Mouse (Mus musculus) hindbrain, embryonic 15.5 days (tissue): Measurements from ENCODE around the gene Hdac7. TPM values are rescaled to one million over a fixed set of nuclear protein-coding genes. Genes with fewer than 3 reads are reported as not detected.

Experiments
- ATAC-seq: fragments of 200-750 bp; cut with Nextera tagmentation; 2 replicates; pipeline ENCODE4 v1.8.0; 2017; ENCODE audit warnings: low read depth, moderate number of reproducible peaks, moderate TSS enrichment; ENCODE audit not compliant: low FRiP score
- H3K27ac ChIP-seq: fragments of 300-500 bp; sonication (generic); replicated peaks from 2 replicates; pipeline ENCODE4 v1.5.1; 2015; ENCODE audit warnings: mild to moderate bottlenecking, inconsistent platforms
- H3K27me3 ChIP-seq: fragments of 300-500 bp; sonication (generic); 2 replicates; pipeline ENCODE4 v1.6.1; 2015; ENCODE audit warnings: control low read depth, inconsistent platforms
- H3K36me3 ChIP-seq: fragments of 300-500 bp; sonication (generic); 2 replicates; pipeline ENCODE4 v1.6.1; 2015; ENCODE audit warnings: control low read depth, inconsistent platforms
- H3K4me1 ChIP-seq: fragments of 300-500 bp; sonication (generic); replicated peaks from 2 replicates; pipeline ENCODE4 v1.6.1; 2015; ENCODE audit warnings: control low read depth, inconsistent platforms
- H3K4me2 ChIP-seq: fragments of 300-500 bp; sonication (generic); 2 replicates; pipeline ENCODE4 v1.6.1; 2015; ENCODE audit warnings: moderate library complexity, mild to moderate bottlenecking, inconsistent platforms
- H3K4me3 ChIP-seq: fragments of 300-500 bp; sonication (generic); 2 replicates; pipeline ENCODE4 v1.5.1; 2015; ENCODE audit warnings: mild to moderate bottlenecking, inconsistent platforms
- H3K9ac ChIP-seq: fragments of 300-500 bp; sonication (generic); 2 replicates; pipeline ENCODE4 v1.6.1; 2015; ENCODE audit warnings: inconsistent platforms
- H3K9me3 ChIP-seq: fragments of 300-500 bp; sonication (generic); 2 replicates; pipeline ENCODE4 v1.6.1; 2016; ENCODE audit warnings: control low read depth, inconsistent platforms
- WGBS: fragments of 180-500 bp; shearing (Covaris S2); methylation state at CpG from one replicate; pipeline ENCODE4 v1.1.7; 2015; 5-methylcytosine and 5-hydroxymethylcytosine counted together
- polyA plus RNA-seq: library from polyadenylated mRNA; unstranded; fragments of >200 nt; fragmentation: Nextera tagmentation; extraction: Ambion mirVana; gene quantifications from 2 replicates; pipeline ENCODE4 v1.2.1, GENCODE M21; 2015

Hdac7 gene
- polyA plus RNA-seq, 1 experiment from 2014 or later, result 28.1 TPM

DNA sequence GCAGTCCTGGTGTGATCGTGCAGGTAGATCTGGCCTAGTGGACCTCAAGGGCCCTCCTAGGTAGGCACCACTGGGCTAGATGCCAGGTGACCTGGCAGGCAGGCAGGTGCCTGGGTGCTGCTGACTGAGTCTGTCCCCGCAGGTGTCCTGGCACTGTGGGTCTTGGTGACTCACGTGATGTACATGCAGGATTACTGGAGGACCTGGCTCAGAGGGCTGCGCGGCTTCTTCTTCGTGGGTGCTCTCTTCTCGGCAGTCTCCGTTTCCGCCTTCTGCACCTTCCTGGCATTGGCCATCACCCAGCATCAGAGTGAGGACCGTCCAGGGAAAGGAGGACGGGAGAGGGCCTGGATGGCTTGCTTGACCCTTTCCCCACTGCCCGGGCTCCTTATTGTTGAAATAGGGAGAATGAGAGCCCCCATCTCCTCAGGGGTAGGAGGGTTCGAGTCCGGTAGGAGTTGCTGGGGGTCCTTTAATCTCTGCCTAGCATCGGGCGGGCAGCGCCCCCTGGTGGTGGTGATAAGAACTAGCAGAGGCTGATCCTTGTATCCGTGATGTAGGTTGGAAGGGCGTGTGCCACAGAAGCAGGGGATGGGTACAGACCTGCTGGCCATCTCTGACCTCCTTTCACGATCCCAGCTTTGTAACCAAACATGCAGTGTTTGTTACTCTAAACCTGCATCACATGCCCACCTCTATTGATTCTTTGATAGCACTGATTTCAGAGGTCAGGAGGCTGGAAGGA, 54.4 kb downstream of the Hdac7 start:
- no peak for ATAC-seq
- Histone ChIP-seq H3K4me1 (peaks cover 41% of the 10 kb centered on the region), H3K9ac (no peak overlapping the region), H3K4me3 (no peak overlapping the region), H3K27me3 (no peaks in the 10 kb centered on the region), H3K4me2 (no peak overlapping the region), H3K36me3 (peaks cover 7% of the 10 kb centered on the region), H3K9me3 (no peaks in the 10 kb centered on the region), H3K27ac (0 out of 2 replicates have a peak overlapping the region, but pooled peaks have one; percentile 15)
- WGBS, result 58% methylated on average over 20 of the region's 20 CpGs

DNA sequence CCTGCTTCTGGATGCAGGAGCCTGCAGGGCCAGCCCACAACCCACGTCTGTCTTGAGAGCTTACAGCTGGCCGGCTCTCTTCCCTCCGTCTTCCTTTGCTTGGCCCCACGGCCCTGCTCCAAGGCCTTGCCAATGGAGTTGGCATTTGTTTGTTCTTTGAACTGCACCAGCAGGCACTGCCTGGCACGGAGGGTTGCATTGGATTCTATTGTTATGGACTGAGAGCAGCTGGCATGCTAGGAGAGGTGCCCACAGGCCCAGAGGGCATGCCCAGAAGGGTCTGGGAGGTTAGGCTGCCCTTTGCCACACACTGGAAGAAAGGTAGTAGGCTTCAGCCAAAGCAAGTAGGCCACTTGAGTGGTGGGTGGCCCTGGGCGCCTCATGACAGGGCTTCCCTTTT, 55.5 kb downstream of the Hdac7 start:
- Histone ChIP-seq H3K4me2 (no peak overlapping the region), H3K4me1 (peaks cover 43% of the 10 kb centered on the region), H3K9me3 (no peaks in the 10 kb centered on the region), H3K27ac (peak overlapping the region; percentile 69), H3K36me3 (no peaks in the 10 kb centered on the region), H3K9ac (no peak overlapping the region), H3K27me3 (no peaks in the 10 kb centered on the region), H3K4me3 (no peak overlapping the region)
- ATAC-seq, result no peak; the same call in 1 of the 2 replicates
- 37% methylated on average over 6 of the region's 6 CpGs for WGBS

DNA sequence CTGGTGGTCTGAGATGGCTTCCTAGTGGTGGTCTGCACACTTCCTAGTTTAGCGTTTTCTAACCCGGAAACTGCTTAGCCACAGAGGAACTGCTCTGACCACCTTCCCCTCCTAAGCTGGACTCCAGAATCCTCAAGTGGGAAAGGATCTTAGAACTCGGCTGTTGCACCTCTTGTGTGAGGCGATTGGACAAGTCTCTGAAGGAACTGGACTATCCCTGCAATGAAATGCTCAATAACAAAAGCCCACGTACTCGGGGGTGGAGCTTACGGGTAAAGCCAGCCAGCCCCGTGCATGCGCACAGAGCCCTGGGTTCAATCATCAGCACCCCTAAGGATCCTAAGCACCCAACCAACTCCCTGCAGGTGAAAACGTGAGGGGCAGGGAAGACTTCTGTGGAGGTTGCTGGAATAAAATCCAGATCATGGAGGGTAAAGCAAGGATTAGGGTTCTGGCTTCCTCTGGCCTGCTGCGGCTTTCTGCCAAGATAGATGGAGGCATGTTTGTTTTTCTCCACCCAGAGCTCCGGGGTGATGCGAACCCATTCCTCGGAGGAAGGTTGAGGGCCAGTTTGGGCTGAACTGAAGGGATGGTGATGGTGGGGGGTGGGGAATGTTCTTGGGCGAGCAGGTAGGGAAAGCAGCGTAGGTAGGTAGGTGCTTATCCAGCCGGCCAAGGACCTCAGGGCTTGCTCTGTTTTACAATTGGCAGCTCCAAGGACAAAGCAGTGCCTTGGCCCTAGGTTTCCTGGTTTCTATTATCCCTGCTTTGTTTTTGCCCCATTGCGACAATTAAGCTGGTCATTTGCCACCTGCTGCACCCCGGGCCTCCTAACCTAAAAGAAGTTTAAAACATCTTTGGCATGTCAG, 56.3 kb downstream of the Hdac7 start:
- Histone ChIP-seq H3K4me2 (no peak overlapping the region), H3K4me3 (no peak overlapping the region), H3K36me3 (no peaks in the 10 kb centered on the region), H3K9me3 (no peaks in the 10 kb centered on the region), H3K27ac (peak overlapping the region; percentile 69), H3K9ac (no peak overlapping the region), H3K27me3 (0 out of 2 replicates have a peak, but pooled peaks cover 4% of the 10 kb centered on the region), H3K4me1 (peaks cover 43% of the 10 kb centered on the region)
- ATAC-seq, result no peak
- 74% methylated on average over 19 of the region's 19 CpGs for WGBS

DNA sequence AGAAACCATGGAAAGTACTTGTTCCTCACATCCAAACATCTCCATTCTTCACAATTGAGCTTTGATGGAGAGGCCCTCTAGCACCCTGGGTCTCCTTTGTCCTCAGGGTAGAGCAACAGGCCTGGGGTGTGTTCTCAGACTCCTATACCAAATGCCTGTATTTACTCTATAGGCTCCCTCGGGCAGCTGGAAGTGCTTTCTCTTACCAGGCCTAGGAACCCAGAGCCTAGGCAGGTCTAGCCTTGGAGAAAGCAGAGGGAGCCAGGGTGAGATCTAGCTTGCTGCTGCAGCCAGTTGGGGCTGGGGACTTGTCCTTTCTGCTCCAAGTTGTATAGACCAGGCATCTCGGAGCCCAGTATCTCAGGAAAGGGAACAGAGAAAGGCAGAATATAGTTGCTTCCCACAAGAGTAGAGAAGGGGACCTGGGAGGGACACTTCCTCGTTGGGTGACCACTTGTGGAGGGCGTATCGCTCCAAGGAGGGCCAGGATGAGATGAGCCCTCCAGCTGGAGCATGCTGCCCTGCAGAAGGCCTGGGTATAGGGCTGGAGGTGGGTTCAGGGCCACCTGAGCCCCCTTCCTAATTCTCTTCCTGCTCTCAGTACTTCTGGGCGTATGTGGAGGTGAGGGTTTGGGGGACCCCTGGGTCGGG, 57.0 kb downstream of the Hdac7 start:
- Histone ChIP-seq H3K27me3 (peaks cover 12% of the 10 kb centered on the region; the same call in 1 of the 2 replicates), H3K9ac (no peak overlapping the region), H3K9me3 (no peaks in the 10 kb centered on the region), H3K4me1 (peaks cover 50% of the 10 kb centered on the region), H3K4me3 (no peak overlapping the region), H3K27ac (no peak overlapping the region), H3K4me2 (no peak overlapping the region), H3K36me3 (no peaks in the 10 kb centered on the region)
- 85% methylated on average over 7 of the region's 7 CpGs for WGBS
- ATAC-seq, result no peak

DNA sequence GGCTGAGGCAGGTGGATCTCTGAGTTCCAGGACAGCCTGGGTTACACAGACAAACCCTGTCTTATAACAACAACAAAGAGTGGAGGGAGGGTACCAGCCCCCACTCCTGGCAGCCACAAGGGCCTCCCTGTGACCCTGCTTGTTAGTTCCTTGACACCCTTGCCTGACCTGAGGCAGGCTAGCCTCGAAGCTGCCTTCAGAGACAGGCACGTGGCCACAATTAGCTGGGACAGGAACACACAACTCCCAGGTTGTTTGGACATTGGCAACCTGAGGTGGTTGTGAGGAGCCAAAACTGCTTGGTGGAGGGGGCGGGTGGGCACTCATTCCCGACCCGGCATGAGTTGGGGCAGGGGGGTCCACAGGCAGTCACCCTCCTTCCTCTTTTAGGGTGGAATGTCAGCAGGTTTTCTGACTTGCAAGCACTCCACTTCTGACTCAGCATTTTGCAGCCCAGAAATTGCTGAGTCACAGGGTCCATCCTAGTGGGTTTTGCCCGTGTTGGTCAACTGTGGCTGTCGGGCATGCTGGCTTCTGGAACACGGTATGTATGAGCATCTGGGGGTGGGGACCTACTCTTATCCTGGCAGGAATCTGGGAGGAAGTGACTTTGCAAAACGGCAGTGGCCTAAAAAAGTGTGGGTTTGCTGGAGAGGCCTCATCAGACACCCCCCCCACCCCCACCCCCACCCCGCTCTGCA, 57.7 kb downstream of the Hdac7 start:
- no peak for ATAC-seq
- Histone ChIP-seq H3K4me2 (no peak overlapping the region), H3K9ac (no peak overlapping the region), H3K9me3 (no peaks in the 10 kb centered on the region), H3K4me1 (peaks cover 54% of the 10 kb centered on the region), H3K4me3 (no peak overlapping the region), H3K27me3 (peaks cover 12% of the 10 kb centered on the region; the same call in 1 of the 2 replicates), H3K36me3 (no peaks in the 10 kb centered on the region), H3K27ac (no peak overlapping the region)
- WGBS, result 82% methylated on average over 10 of the region's 10 CpGs

DNA sequence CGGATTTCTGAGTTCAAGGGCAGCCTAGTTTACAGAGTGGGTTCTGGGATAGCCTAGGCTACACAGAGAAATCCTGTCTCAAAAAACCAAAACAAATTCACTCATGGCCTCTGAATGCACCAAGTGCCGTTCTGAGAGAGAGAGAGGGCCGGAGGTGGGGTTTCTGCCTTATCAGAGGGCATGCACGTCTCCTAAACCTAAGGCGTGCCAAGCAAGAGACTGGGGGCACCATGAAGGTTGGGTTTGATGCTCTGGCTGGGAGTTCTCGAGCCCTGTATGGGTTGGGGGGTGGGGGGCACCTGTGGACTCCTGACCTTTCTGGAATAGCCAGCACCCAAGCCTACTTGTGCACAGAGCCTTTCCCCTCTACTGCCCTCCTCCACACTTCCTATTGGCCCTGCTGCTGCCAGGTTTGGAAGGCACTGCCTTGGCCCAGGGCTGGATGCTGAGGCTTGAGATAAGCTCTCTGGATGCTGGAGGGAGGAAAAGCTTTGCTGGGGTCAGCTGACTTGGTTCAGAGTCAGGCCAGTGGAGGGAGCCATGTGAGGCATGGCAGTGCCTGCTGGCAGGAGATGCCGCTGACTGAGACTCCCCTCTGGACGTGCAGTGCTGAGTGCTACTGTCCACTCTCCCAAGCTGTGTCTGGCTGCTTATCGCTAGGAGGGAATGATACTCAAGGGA, 58.4 kb downstream of the Hdac7 start:
- no peak for ATAC-seq
- Histone ChIP-seq H3K9me3 (no peaks in the 10 kb centered on the region), H3K4me2 (0 out of 2 replicates have a peak overlapping the region, but pooled peaks have one; percentile 11), H3K36me3 (no peaks in the 10 kb centered on the region), H3K27me3 (peaks cover 12% of the 10 kb centered on the region; the same call in 1 of the 2 replicates), H3K4me3 (no peak overlapping the region), H3K9ac (no peak overlapping the region), H3K4me1 (peaks cover 54% of the 10 kb centered on the region), H3K27ac (no peak overlapping the region)
- whole genome bisulfite sequencing, result 81% methylated on average over 9 of the region's 9 CpGs

DNA sequence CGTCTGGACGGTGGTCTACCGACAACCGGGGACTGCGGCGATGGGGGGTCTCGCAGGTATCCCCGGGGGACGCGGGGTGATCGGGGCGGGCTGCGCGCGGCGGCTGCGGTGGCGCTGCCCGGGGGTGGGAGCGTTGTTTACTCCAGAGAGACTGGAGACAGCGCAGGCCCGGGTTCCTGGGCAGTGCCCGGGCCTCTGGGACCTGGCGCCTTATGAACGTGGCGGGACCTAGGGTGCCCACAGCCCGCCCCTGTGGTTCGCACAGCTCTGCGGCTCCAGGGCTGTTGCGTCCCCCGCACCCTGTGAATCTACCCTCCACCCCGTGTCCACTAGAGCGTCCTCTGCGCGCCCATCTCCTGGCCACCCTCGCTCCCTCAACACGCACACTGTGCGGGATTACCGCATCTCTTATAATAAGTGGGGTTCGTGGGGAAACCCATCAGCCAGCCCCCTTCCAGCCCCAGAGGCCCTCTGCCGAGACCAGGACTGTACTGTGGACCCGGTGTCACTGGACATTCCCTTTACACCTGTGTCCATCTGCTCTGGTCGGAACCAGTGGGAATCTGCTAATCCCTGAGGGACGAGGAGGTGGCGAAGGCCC, 59.6 kb downstream of the Hdac7 start:
- peak overlapping the region; percentile 60 for H3K4me2 ChIP-seq
- H3K9me3 ChIP-seq, result no peaks in the 10 kb centered on the region
- WGBS, result 5% methylated on average over 41 of the region's 45 CpGs
- peak overlapping the region; percentile 74 for H3K4me3 ChIP-seq
- H3K27ac ChIP-seq, result peak overlapping the region; percentile 65
- H3K4me1 ChIP-seq, result peaks cover 52% of the 10 kb centered on the region
- ATAC-seq, result peak; percentile 49
- H3K27me3 ChIP-seq, result peaks cover 12% of the 10 kb centered on the region; the same call in 1 of the 2 replicates
- H3K36me3 ChIP-seq, result no peaks in the 10 kb centered on the region
- peak overlapping the region; percentile 87 for H3K9ac ChIP-seq

DNA sequence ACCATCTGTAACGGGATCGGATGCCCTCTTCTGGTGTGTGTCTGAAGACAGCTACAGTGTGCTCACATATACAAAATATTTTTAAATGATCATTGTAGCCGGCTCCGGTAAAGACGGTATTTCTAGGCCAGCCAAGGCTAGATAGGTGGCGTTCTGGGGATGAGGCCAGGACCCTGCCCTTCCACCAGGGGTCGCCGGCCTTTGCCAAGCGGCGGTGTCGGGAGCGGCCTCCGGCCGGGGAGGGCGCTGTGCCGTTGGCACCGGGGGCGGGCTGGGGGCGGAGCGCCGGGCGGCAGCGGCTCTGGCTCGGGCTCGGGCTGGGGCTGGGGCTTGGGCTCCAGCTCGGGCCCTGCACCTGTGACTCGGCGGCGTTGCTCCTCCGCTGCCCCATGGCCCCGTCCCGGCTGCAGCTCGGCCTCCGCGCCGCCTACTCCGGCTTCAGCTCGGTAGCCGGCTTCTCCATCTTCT, 60.2 kb downstream of the Hdac7 start:
- Histone ChIP-seq H3K9me3 (no peaks in the 10 kb centered on the region), H3K36me3 (no peaks in the 10 kb centered on the region), H3K4me2 (peak overlapping the region; percentile 60), H3K4me3 (peak overlapping the region; percentile 74), H3K27ac (peak overlapping the region; percentile 65), H3K27me3 (peaks cover 12% of the 10 kb centered on the region; the same call in 1 of the 2 replicates), H3K9ac (peak overlapping the region; percentile 87), H3K4me1 (peaks cover 51% of the 10 kb centered on the region)
- 2% methylated on average over 29 of the region's 39 CpGs for WGBS
- peak; percentile 84 for ATAC-seq

DNA sequence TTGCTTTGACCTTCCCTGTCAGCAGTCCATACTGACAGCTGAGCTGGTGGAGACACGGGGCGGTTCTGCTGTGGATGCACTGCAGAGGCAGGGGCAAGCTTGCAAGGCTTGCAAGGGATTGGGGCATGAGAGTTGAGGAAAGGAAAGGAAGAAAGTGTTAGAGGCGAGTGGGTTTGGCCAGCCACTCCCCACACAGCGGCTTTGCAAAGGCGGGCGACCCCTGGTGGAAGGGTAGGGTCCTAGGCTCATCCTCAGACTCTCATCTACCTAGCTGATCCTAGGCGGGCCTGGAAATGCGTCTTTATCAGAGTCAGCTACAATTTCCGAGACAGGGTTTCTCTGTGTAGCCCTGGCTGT, 61.6 kb downstream of the Hdac7 start:
- WGBS, result 6% methylated on average over 9 of the region's 9 CpGs

DNA sequence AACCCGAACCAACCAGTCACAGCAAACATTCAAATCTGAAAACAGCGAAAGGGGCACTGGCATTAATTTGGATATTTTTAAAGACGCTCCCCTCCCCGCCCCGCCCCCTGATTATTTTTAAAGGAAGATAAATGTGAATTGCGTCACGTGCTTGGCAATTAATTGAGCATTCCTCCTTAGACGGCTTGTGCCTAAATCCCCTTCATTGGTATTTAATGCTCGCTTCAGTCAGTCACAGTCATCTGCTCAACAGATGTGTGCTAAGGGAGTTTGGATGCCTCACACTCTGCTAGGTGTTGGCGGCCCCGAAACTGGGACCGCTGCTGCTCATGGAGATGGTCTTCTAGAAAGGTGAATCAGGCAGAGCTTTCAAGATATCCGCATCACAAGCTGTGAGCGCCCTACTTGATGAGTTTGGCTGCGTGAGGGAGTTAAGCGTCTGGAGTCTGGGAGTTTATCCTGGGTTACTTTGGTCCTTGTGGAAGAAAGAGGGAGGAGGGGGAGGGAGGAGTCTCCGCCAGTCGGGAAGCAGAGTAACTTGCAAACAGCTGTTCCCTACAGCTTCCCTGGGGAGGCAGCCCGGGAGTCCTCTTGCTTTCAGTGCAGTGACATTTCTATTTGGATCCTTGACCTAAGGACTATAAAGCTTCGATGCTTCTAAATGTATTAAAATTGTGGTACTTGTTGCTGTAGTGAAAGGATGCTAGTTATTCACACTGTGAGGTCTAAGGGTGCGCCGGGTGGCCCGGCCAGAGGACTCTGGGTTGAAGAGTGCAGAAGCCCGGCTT, 62.1 kb downstream of the Hdac7 start:
- peak overlapping the region; percentile 14 for H3K4me2 ChIP-seq
- H3K27me3 ChIP-seq, result peaks cover 12% of the 10 kb centered on the region; the same call in 1 of the 2 replicates
- H3K4me3 ChIP-seq, result no peak overlapping the region
- no peak overlapping the region for H3K27ac ChIP-seq
- H3K4me1 ChIP-seq, result peaks cover 31% of the 10 kb centered on the region
- ATAC-seq, result no peak
- WGBS, result 8% methylated on average over 24 of the region's 24 CpGs
- no peaks in the 10 kb centered on the region for H3K36me3 ChIP-seq
- no peaks in the 10 kb centered on the region for H3K9me3 ChIP-seq
- H3K9ac ChIP-seq, result no peak overlapping the region

More for the DNA sequence above, 61.6 kb downstream of the Hdac7 start:
- peaks cover 37% of the 10 kb centered on the region for H3K4me1 ChIP-seq
- ATAC-seq, result no peak
- H3K4me3 ChIP-seq, result no peak overlapping the region
- peaks cover 12% of the 10 kb centered on the region; the same call in 1 of the 2 replicates for H3K27me3 ChIP-seq
- H3K9ac ChIP-seq, result no peak overlapping the region
- H3K4me2 ChIP-seq, result peak overlapping the region; percentile 14
- H3K36me3 ChIP-seq, result no peaks in the 10 kb centered on the region
- no peak overlapping the region for H3K27ac ChIP-seq
- H3K9me3 ChIP-seq, result no peaks in the 10 kb centered on the region
